Mouse (Mus musculus) erythroblast, adult 5-6 weeks (primary cell): ENCODE results near the gene Sspo. TPM values are rescaled to one million over a fixed set of nuclear protein-coding genes. Genes with fewer than 3 reads are reported as not detected.
A peak's percentile ranks its signal among the peaks of the same experiment; 100 is the strongest.

Source experiments
- ATAC-seq: replicated peaks from 2 replicates; pipeline ENCODE4 v1.8.0; 2016; ENCODE audit warnings: moderate number of reproducible peaks, mild to moderate bottlenecking, moderate TSS enrichment, inconsistent platforms; ENCODE audit not compliant: poor library complexity, low FRiP score, severe bottlenecking
- total RNA-seq, 2 experiments: library from RNA; stranded (forward) in 1 of 2; stranded (reverse) in 1 of 2; fragments of 150-400 nt in 1 of 2; fragments of 200-764, 138-1000 nt in 1 of 2; gene quantifications; 2 replicates each; pipeline versions ENCODE4 v1.2.3 to v1.2.4; 2015 to 2017; ENCODE audit warnings: low replicate concordance in 2 of 2

Gene Sspo
- total RNA-seq, 2 experiments from 2014 or later: not detected

GRCm38 (mm10) chr6:48478446-48478845 lies 30.4 kb downstream of the Sspo start:
- no peak for ATAC-seq

GRCm38 (mm10) chr6:48482501-48482900 lies 34.5 kb downstream of the Sspo start:
- ATAC-seq: no peak

GRCm38 (mm10) chr6:48487747-48488725 lies 40.0 kb downstream of the Sspo start:
- ATAC-seq: no peak

- ATAC-seq: no peak
These were observed 41.7 kb downstream of the Sspo start for GRCm38 (mm10) chr6:48489741-48490140.

GRCm38 (mm10) chr6:48491361-48491760 lies 43.3 kb downstream of the Sspo start:
- ATAC-seq: no peak

GRCm38 (mm10) chr6:48493136-48493730 lies 45.2 kb downstream of the Sspo start:
- ATAC-seq: no peak

GRCm38 (mm10) chr6:48497521-48497920 lies 49.5 kb downstream of the Sspo start:
- no peak for ATAC-seq

GRCm38 (mm10) chr6:48503847-48504240 lies 55.8 kb downstream of the Sspo start:
- ATAC-seq: no peak

- ATAC-seq: no peak; the same call in 1 of the 2 replicates
These were observed 56.3 kb downstream of the Sspo start for GRCm38 (mm10) chr6:48504241-48504854.

GRCm38 (mm10) chr6:48508087-48508486 lies 60.1 kb downstream of the Sspo start:
- no peak for ATAC-seq

- ATAC-seq: no peak
These were observed 62.4 kb downstream of the Sspo start for GRCm38 (mm10) chr6:48510426-48510825.

GRCm38 (mm10) chr6:48511861-48512260 lies 63.8 kb downstream of the Sspo start:
- ATAC-seq: no peak

GRCm38 (mm10) chr6:48524882-48525281 lies 76.9 kb downstream of the Sspo start:
- ATAC-seq: peak; percentile 93

GRCm38 (mm10) chr6:48527901-48528300 lies 79.9 kb downstream of the Sspo start:
- no peak for ATAC-seq

GRCm38 (mm10) chr6:48529261-48529660 lies 81.2 kb downstream of the Sspo start:
- no peak for ATAC-seq

GRCm38 (mm10) chr6:48529871-48530440 lies 81.9 kb downstream of the Sspo start:
- ATAC-seq: no peak

- ATAC-seq: no peak
These were observed 82.8 kb downstream of the Sspo start for GRCm38 (mm10) chr6:48530862-48531261.

GRCm38 (mm10) chr6:48533475-48533874 lies 85.4 kb downstream of the Sspo start:
- ATAC-seq: no peak

- no peak for ATAC-seq
These were observed 86.9 kb downstream of the Sspo start for GRCm38 (mm10) chr6:48534913-48535312.

GRCm38 (mm10) chr6:48536091-48536490 lies 88.1 kb downstream of the Sspo start:
- ATAC-seq: no peak
